Mouse (Mus musculus) bone marrow, adult 2 months (tissue): Measurements from ENCODE around the gene B3gnt8. TPM values are rescaled to one million over a fixed set of nuclear protein-coding genes. Genes with fewer than 3 reads are reported as not detected.

Experiments used
- H3K27ac ChIP-seq: fragments of 200-500 bp; 2 replicates; pipeline ENCODE4 v1.5.1; 2012; ENCODE audit warnings: low read depth, mild to moderate bottlenecking, control low read depth, inconsistent platforms, low read length; ENCODE audit not compliant: control insufficient read depth, poor library complexity, insufficient read depth
- H3K4me1 ChIP-seq: fragments of 200-500 bp; 2 replicates; pipeline ENCODE4 v1.6.1; 2011; ENCODE audit warnings: low read length; ENCODE audit not compliant: control insufficient read depth, insufficient read depth
- H3K4me3 ChIP-seq: fragments of 200-500 bp; replicated peaks from 2 replicates; pipeline ENCODE3; 2011; ENCODE audit warnings: mild to moderate bottlenecking, low read depth, low read length, control low read depth; ENCODE audit not compliant: control insufficient read depth
- CTCF ChIP-seq: fragments of 200-500 bp; IDR thresholded peaks from 2 replicates; pipeline ENCODE4 v1.5.1; 2011; ENCODE audit warnings: low read length, control low read depth; ENCODE audit not compliant: control insufficient read depth, insufficient read depth
- POLR2A ChIP-seq: fragments of 200-500 bp; IDR thresholded peaks from 2 replicates; pipeline ENCODE4 v1.6.1; 2011; ENCODE audit warnings: low read depth, mild to moderate bottlenecking, control low read depth, low read length, borderline replicate concordance; ENCODE audit not compliant: control insufficient read depth
- WGBS: fragments of 180-500 bp; shearing (Covaris S2); methylation state at CpG from one replicate; pipeline ENCODE4 v1.1.7; 2018; 5-methylcytosine and 5-hydroxymethylcytosine counted together
- polyA plus RNA-seq: library from polyadenylated mRNA; stranded (reverse); fragments of >200 nt; gene quantifications from 2 replicates; pipeline ENCODE4 v1.2.4, GENCODE M21; 2011; ENCODE audit warnings: low replicate concordance; ENCODE audit not compliant: missing spikeins, insufficient read depth, insufficient read length

The B3gnt8 gene
- polyA plus RNA-seq, 1 experiment, result 26.9 TPM

DNA sequence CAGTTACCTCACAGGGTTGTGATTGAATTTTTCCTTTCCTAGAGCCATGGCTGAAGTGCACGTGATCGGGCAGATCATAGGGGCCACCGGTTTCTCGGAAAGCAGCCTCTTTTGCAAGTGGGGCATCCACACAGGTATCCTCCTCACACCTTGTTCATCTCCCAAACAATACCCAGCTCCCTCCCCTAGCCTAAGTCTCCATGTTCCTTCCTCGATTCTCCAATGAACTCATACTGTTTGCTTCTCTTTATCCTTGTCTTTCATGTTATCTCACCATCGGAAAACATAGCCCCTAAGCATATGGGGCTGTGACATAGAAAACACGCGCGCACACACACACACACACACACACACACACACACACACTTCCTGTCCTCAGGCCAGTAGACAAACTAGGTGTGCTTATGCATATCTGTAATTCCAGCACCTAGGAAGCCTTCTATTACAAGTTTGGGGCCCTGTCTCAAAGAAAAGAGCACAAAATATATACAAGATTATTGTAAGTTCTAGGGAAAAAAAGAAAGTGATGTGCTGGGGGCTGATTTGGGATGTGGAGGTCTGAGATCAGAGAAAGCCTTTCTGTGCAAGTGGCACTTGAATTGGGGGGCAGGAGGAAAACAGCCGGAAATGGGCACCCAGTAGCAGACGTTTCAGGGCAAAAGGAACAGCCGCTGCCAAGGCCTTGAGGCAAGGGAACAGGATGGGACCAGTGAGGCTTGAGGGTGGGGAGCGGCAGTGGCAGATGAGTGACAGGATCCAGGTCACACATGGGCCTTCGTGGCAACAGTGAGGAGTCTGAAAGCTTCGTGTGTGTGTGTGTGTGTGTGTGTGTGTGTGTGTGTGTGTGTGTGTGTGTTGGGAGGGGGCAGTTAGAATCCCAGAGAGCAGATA is 55.1 kb downstream of the B3gnt8 start:
- peak overlapping the region; percentile 52 for H3K27ac ChIP-seq
- no peak for TF ChIP-seq CTCF
- TF ChIP-seq POLR2A, result no peak
- peak overlapping the region; percentile 87 for H3K4me3 ChIP-seq
- under 1% methylated on average over 15 of the region's 15 CpGs for WGBS
- peaks cover 24% of the 10 kb centered on the region for H3K4me1 ChIP-seq

DNA sequence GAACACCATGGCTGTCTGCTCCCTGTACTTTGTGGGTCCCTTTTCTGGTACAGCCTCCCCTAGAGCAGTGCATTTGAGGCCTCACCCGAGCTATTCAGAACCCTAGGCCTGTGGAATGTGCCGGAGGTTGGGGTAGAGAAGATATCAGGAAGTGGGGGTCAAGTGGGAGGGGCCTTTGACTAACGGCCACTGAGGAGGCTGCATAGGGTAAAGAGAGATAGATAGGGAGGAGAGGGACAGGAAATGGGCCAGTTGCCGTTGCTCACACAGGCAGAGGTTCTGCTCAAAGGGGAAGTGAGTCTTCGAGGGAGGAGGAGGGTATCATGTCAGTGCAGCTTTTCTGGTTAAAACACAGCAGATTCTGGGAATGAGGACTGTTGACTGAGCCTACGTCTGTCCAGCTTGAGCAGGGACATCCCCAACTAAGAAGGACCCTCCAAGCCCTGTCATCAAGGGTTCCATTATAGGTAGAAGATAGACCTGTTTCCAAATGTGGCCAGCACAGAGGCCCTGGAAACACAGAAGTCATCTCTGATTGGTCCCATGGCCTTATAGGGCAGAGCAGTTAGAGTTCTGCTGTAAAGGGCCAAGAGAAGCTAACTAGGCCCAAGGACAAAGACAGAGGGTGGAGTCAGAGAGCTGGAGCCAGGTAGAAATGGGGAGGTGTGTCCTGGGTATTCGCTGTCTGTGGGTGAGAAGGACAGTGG is 57.2 kb downstream of the B3gnt8 start:
- Histone ChIP-seq H3K27ac (peak overlapping the region; percentile 89), H3K4me3 (no peak overlapping the region), H3K4me1 (peaks cover 24% of the 10 kb centered on the region)
- 4% methylated on average over 7 of the region's 7 CpGs for WGBS
- TF ChIP-seq CTCF (no peak), POLR2A (peak; percentile 71; the same call in 1 of the 2 replicates)

DNA sequence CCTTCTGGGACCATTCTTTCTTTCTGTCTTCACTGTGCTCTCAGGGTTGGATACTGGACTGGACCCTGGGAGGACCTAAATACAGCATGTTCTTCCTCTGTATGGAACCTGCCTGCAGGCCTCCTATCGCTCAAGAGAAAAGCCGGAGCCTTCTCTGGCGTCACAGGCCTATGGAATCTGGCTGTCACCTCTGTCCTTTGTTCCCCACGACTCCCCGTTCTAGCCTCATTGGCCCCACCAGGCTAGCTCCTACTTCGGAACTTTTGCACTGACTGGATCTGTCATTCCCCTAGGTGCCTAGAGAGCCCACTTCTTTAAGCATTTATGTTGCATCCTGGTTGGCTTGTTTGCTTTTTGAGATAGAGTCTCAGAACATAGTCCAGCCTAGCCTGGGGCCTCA is 58.2 kb downstream of the B3gnt8 start:
- H3K27ac ChIP-seq, result peak overlapping the region; percentile 27
- TF ChIP-seq CTCF (no peak), POLR2A (no peak)
- peaks cover 22% of the 10 kb centered on the region for H3K4me1 ChIP-seq
- no peak overlapping the region for H3K4me3 ChIP-seq
- 86% methylated on average over 6 of the region's 6 CpGs for WGBS

Other genes starting within 250 kb of the B3gnt8 start
- 195 and 311 TPM in 2 replicates for gene Lipe, start 227.9 kb upstream of the B3gnt8 start, polyA plus RNA-seq
- gene Cxcl17, start 213.8 kb upstream of the B3gnt8 start, polyA plus RNA-seq, result not detected in 2 replicates
- 11.7 and 31.5 TPM in 2 replicates for gene Ceacam1, start 149.1 kb upstream of the B3gnt8 start, polyA plus RNA-seq
- not detected in 2 replicates for gene Ceacam2, start 86.8 kb upstream of the B3gnt8 start, polyA plus RNA-seq
- not detected in 2 replicates for gene Erich4, start 10.8 kb upstream of the B3gnt8 start, polyA plus RNA-seq
- 11.5 and 23.1 TPM in 2 replicates for gene Dmac2, start 7.2 kb upstream of the B3gnt8 start, polyA plus RNA-seq
- gene Bckdha, start 32.3 kb downstream of the B3gnt8 start, polyA plus RNA-seq, result 26.3 and 36.1 TPM in 2 replicates
- 21.7 and 39.8 TPM in 2 replicates for gene Exosc5, start 32.5 kb downstream of the B3gnt8 start, polyA plus RNA-seq
- gene Tmem91, start 48.5 kb downstream of the B3gnt8 start, polyA plus RNA-seq, result 2.9 TPM in 1 of 2 replicates, not detected in the other
- gene B9d2, start 54.1 kb downstream of the B3gnt8 start, polyA plus RNA-seq, result 19.1 and 40.8 TPM in 2 replicates
- 53.9 and 75.5 TPM in 2 replicates for gene Tgfb1, start 60.3 kb downstream of the B3gnt8 start, polyA plus RNA-seq
- 33.4 and 65.4 TPM in 2 replicates for gene Ccdc97, start 92.4 kb downstream of the B3gnt8 start, polyA plus RNA-seq
- gene Hnrnpul1, start 128.1 kb downstream of the B3gnt8 start, polyA plus RNA-seq, result 74.6 and 75.3 TPM in 2 replicates
- 20.4 and 37.6 TPM in 2 replicates for gene Axl, start 162.1 kb downstream of the B3gnt8 start, polyA plus RNA-seq
- not detected in 2 replicates for gene Cyp2s1, start 190.3 kb downstream of the B3gnt8 start, polyA plus RNA-seq